Mouse (Mus musculus): ENCODE results near the gene Esp22.
"Not testable (repeated sequence)": the region's sequence is repeated elsewhere in the genome, so short reads cannot be mapped to it uniquely, and the experiment has no call there.

GRCm38 (mm10) chr17:39129156-39129555, 34.0 kb downstream of the Esp22 start:
- not testable (repeated sequence) for TF ChIP-seq CTCF (IDR thresholded peaks at IDR 0.05; ENCODE audit: control insufficient read depth, insufficient read depth, insufficient replicate concordance, low read depth, low read length); POLR2A (IDR thresholded peaks at IDR 0.05; ENCODE audit: control insufficient read depth, low read depth, low read length)

Measured in testis, adult 2 months (tissue).